Mouse (Mus musculus): ENCODE measurements at regions not wholly inside any gene's neighbourhood (a gene's known extent, or its start where the extent isn't known, plus 50 kb on each side); places are given as distances from the start of the nearest gene placed in this dataset.

DNA sequence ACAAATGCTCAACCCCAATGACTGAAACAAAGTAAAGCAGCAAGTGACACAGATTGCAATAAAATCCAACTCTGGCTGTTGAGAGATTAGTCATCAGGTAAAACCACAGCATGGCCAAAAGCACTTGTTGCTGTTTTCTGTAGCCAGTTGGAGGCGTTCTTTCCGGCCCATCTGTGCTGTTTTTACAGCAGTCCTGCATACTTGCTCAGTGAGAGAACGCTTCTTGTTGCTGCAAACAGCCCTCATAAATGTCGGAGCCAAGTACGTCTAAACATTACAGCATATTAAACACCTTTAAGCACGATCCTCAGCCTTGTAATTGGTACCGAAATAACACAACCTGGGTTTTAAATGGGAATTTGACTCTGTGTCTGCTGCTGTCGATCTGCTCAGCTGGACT, 65.6 kb upstream of the Hs3st3a1 start:
- DNase-seq, result no peak
- intact Hi-C loops (cut with DNase I), result no loop called here

DNA sequence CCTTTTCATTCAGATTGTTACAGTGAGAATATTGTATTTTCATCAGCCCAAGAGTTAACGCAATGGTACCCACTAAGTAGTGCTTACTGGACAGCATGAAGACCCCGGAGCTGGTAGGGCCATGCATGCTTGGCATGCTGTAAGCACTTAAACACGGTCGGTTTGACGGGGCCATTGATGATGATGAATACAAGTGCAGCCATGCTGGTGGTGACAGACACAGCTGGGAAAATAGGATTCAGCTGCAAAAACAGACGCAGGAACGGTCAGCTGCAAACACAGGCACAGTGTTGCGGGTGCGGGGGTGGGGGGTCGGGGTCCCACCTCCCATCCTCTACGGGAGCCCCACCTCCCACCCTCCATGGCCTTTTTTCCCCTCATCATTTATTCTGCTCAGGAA, 99.7 kb upstream of the Hs3st3a1 start:
- intact Hi-C loops (cut with DNase I), result no loop called here
- DNase-seq, result no peak

DNA sequence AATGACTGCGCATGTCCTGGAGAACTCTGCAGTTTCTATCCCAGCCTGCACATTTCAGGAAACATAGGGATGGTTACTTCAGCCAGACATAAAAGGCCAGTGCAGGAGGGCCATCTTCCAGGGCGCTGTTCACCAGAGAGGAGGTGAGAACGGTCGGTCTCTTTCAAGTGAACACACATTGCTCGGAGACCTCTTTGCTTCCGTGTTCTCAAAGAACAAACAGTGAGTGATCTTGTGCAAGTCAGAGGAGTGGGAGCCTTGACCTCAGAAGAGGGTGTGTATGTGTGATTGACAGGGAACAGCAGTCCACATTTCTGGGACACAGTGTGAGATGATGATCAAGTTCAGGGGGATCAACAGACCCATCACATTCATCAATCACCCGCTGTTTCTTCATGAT, 102.7 kb upstream of the Hs3st3a1 start:
- DNase-seq, result no peak
- intact Hi-C loops (cut with DNase I), result no loop called here

DNA sequence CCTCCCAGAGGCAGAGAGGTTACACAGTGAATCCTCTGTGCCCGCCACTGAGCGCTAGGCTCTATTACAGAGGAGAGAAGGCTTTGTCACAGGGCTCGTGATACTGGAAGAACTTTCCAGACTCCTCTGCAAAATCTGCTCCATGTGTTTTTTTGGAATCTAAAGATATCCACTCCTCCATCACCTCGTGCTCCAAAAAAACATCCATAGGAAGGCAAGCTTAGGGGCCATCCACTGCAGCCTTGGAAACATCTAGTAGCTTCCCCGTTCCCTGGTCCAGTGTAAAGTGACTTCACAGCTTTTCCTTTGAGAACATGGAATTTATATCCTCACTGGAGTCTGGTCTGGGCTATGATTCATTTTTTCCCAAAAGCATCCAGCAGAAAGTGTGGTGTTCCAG, 103.3 kb upstream of the Hs3st3a1 start:
- intact Hi-C loops (cut with DNase I), result no loop called here
- no peak for DNase-seq

DNA sequence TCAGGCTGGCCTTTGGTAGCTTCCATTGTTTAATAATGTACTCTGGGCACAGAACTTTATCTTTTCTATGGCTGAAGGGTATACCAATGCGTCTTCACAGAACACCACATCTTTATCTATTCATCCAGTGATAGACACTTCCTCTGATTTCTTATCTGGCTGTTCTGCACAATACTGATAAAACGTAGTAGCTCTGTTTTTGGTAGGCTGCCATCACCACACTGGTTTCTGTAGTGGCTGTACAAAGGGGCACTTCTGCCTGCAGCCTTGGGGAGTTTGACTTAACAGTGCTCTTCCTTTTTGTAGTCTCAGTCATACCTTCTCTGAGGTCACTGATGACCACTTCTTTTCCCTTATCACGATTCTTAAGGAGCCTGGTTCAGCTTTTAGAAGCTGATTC, 106.0 kb upstream of the Hs3st3a1 start:
- intact Hi-C loops (cut with DNase I), result no loop called here
- no peak for DNase-seq

DNA sequence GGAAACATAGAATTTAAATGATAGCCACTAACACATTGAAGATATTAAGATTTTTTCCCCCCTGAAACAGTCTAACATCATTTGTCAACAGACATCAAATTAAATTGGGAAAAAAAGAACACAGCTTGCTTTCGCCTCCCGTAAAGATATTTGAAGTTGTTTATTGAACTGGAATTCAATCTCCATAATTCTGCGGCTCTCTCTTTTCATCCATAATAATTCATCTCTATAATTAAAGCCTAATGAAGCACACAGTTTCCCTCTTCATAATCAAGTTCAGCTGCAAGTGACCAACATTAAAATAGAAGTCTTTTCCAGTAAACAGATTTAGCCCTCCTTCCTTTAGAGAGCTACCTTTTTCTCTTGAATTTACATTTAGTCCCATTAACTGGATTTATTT, 107.4 kb upstream of the Hs3st3a1 start:
- intact Hi-C loops (cut with DNase I), result no loop called here
- DNase-seq, result no peak

DNA sequence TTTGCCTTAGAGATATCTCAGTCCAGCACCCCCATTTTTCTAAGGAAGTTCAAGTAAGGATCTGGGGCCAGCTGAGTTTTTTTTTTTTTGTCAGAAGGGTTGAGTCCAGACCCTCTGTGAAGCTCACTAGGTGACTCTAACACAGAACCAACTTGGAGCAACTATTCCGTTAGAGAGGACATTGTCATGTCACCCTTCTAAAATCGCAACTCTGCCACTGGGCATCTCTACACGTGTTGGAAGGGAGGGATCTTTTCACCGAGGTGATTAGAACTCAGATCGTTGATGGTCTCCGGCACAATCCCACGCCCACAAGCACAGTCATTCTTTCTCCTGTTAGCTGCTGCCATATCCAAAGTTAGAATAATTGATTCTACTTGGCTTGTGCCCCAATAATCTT, 108.5 kb upstream of the Hs3st3a1 start:
- DNase-seq, result no peak
- intact Hi-C loops (cut with DNase I), result no loop called here

DNA sequence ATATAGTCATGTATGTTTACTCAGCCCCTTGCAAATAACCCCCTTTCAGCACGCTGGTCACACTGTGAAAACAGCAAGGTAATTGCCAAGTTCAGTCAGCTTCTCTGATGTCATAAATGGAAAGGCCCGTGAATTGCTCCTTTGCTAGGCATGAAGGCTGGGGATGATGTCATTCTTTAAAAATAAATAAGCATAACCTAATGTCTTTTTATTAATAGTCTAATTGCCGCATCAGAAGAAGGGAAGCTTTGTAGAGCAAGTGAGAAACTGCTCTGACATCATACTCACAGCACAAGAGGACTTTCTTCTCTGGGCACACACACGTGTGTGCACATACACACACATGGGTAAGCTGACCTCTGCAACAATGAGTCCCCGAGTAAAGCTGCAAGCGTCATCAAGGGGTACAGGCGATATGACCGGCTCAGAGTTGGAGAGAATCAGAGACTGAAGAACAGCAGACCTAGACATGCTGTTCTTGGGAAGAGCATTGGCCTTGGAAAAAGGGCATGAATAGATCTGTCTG, 113.2 kb upstream of the Hs3st3a1 start:
- DNase-seq, result no peak
- intact Hi-C loops (cut with DNase I), result no loop called here

DNA sequence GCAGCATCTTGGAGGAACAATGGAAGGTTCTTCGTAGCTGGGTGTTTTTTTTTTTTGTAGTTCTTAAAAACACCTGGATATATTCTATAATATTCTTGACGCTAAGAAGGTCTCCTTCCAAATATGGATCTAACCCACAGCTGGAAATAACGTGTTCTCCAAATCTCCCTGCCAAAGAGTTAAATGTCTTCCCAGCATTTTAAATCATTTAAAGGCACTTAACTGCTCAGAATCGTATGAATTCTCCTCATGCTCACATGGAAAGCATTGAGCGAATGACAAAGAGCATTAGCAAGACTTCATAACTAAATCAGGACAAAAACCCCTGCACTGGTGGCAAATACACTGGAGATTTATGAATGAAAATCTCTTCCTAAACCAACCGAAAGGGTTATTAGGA, 117.7 kb upstream of the Hs3st3a1 start:
- intact Hi-C loops (cut with DNase I), result no loop called here
- DNase-seq, result no peak

DNA sequence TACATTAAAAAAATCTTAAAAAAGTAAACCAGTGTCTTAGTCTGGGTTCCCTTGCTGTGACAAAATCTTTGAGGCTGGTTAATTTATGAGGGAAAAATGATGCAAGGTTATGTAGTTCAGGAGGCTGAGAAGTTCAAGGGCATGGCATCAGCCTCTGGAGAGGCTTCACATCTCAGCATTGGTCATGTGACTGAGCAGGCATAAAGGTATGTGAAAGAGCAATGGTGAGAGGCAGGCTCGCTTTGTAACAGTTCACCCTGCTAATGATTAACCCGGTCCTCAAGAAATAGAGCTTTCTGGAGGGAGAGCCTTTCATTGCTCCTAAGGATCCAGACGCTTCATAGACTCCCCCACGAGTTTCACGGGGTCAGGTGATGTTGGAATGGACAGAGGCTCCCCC, 120.1 kb upstream of the Hs3st3a1 start:
- intact Hi-C loops (cut with DNase I), result no loop called here
- DNase-seq, result no peak

DNA sequence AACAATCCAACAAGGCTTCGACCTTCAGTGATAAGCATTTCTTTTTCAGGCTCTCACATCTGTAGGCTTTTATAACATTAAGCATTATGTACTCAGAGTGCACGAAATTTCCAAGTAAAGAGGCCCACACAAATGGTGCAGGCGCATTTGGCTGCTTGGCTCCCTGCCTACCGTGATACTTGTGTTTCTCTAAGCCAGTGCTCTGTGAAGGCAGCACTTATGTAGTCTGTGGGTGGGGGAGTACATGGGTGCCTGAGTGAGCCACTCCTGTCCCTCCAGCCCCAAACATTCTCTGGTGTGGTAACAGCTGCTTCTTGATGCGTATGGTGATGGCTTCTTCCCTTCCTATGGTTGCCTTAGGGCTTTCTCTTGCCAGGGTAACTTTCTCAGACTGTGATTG, 121.9 kb upstream of the Hs3st3a1 start:
- no peak for DNase-seq
- intact Hi-C loops (cut with DNase I), result no loop called here

DNA sequence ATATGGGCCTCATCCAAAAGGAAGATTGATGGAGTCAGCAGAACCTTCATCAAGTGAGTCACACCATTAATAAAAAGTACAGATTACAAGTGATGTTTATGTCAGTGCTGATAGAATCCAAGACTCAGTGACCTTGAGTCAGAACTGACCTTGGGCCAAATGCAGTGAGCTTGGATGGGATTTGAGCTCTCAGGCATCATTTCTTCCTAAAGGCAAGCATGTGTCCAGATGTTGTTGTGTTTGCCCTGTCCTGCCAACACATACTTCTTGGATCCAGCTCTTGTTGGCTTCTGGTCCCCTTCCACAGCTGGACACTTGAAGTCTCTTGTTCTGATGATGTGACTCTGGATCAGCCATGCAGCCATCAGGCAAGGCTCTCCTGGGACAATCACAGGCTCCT, 125.3 kb upstream of the Hs3st3a1 start:
- DNase-seq, result peak; percentile 7 to 15
- intact Hi-C loops (cut with DNase I), result no loop called here

DNA sequence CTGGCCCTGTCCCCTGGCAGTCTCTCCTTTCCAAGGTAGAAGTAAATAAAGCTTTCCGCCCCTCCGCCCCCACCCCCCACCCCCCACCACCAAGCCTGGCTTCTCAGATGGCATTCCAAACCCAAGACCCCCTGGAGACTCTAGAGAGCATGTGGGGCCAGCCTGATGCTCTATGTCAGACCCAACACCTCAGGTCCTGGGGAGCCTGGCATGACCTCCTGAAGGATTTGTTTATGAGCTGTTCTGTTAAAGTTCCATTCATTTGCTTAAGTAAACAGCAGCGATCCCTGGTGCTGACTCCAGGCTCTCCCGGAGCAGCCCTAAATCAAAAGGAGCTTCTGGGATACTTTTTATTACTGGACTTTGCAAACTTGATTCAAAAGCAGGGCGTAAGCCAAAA, 137.3 kb upstream of the Hs3st3a1 start:
- intact Hi-C loops (cut with DNase I), result no loop called here
- no peak for DNase-seq

DNA sequence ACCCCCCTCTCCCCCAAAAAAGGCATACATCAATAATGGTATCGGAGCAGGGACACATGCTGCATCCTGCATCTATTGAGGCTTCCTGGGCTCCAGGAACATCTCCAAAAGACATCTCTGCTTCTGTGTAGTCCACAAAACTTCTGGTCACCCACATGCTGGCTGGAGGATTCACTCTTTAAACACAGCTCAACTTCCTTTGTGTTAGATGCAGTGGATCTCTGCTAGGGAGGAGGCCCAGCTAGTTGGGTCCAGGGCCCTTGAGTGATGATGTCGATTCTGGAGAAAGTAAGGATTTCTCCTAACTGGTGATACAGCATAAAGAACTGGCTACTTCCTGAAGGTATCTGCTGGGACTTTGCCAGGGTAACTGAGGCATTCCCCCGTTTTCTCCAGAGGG, 146.9 kb upstream of the Hs3st3a1 start:
- DNase-seq, result no peak
- intact Hi-C loops (cut with DNase I), result no loop called here

DNA sequence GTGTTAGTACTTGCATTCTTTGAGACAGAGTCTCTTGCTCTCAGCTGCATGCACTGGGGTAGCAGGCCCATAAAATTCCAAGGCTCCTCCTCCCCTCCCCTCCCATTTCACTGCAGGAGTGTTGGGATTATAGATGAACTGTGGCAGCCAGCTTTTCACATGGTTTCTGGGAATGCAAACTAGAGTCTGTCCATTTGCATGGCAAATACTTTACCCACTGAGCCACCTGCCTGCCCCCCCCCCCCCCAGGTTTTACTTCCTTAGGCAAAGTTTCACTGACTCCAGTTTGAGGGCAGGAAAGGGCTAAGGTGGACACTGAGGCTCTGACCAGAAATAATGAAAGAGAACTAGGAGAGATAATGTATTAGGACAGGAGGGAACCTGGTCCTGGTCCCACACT, 147.6 kb upstream of the Hs3st3a1 start:
- no peak for DNase-seq
- intact Hi-C loops (cut with DNase I), result no loop called here

DNA sequence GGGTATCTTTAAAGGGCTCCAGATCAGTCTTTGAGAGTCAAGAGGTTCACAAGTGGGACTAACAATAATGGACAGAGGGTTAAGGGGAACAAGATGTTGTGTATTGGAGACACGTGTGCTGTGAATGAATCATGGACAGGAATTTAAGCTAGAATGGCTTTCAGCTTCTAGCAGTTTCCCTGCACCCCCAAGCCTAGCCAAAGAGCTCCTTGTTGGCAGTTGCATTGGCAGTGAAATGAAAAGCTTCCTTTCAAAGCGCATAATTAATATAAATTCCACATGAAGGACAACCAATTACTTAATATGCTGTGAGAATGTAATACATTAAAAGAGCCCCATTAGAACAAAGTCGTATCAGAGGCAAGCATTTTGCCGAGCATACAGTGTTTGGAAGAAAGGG, 153.4 kb upstream of the Hs3st3a1 start:
- intact Hi-C loops (cut with DNase I), result no loop called here
- DNase-seq, result no peak

DNA sequence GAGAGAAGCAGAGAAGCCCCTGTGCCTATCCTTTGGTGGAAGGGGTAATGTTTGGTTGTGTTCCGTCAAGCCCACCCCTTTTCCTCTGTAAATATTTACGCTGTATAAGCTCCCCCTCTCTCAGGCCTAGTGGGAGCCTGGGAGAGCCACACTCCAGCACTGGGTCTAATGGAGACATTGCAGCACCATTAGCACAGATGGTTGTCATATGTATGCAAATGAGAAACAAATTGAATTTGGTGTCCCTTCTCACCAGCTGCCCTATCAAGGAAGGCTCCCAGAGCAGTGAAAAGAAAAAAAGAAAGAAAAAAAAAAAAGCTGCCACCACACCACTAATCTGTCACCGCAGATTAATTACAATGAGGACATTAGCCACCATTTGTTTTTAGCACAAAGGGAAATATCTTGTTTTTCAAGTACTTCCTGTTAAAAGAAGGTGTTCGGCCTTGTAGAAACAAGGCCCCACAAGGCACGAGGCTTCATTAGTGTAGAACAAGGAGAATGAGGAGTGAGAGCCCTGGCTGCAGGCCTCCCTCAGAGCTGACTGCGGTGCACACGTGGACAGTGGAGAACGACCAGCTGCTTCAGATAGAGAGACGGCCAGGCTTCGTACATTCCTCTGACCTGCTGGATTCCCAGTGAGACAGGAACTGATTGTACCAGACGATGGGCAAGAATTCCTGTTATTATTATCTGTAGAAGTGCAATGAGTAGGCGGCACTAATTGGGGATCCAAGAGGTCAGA, 156.7 kb upstream of the Hs3st3a1 start:
- intact Hi-C loops (cut with DNase I), result no loop called here
- DNase-seq, result no peak

DNA sequence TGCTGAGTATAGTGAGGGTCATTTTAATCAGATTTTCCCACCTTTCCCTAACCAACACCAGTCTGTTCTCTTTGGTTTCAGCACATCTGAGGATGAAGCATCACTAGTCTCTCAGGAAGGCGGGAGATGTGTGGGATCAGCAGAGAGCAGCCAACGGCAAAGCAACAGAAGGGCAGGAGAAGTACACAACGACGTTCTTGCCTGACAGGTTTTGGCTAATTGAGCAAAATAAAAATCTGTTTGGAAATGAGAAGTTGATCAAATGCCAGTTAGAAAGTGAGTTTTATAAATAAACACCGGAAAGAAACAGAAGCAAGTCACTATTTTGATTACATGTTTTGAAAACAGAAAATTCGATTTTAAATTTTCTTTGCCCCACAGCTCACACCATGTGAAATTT, 161.4 kb upstream of the Hs3st3a1 start:
- intact Hi-C loops (cut with DNase I), result no loop called here
- DNase-seq, result no peak

DNA sequence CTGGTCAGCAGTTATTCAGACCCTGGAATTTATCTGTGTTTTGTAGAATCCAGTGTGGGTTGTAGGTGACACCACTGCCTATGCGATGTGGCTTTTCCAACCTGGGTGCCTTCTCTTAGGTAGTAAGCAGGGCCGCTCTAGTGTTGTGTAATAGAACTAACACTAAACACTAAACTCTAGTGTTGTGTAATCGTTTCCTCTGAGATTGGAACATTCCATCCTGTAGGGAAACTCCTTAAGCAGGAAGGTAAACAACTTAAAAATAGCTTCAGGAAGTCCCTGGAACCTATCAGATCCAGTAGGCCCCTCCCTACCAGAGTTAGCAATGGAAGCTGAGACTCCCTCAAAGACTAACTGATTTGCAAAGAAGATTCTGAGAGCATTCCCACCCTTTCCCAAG, 161.9 kb upstream of the Hs3st3a1 start:
- DNase-seq, result no peak
- intact Hi-C loops (cut with DNase I), result no loop called here

DNA sequence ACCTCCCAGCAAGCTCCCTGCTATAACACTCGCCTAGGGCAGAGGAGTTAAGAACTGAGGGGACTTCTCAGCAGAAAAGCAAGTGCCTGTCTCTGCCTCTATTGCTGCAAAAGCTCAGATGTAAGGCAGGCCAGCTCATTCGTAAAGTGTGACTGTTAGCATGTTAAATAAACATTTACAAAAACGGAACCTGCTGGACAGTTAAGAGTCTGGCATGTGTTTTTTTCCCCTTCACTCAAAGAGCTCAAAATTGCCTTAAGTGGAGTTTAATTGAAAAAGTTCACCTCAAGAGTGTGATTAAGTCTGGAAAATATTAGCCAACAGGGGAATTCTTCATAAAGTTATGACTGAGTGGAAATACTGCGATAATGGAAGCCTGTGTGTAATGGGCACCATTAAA, 167.0 kb upstream of the Hs3st3a1 start:
- DNase-seq, result no peak
- intact Hi-C loops (cut with DNase I), result no loop called here

DNA sequence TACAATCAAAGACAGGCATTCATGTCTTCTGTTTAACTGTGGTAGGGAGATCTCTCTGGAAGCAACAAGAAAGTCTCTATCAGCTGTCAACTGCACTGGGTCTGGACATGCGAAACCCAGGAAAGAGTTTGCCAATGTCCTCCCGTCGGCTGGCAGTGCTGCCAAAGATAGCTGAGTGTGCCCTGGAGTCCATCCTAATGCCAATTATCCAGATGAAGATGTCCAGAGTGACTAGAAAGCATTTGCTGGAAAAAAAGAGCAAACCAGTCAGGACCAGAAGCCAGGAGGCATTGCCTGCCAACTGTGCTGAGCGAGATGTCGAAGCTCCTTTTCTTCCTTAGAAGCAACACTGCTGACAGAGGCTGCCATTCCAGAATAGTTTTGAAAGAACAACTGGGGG, 167.6 kb upstream of the Hs3st3a1 start:
- peak in 1 of 2 experiments; percentile 2 for DNase-seq
- intact Hi-C loops (cut with DNase I), result no loop called here

DNA sequence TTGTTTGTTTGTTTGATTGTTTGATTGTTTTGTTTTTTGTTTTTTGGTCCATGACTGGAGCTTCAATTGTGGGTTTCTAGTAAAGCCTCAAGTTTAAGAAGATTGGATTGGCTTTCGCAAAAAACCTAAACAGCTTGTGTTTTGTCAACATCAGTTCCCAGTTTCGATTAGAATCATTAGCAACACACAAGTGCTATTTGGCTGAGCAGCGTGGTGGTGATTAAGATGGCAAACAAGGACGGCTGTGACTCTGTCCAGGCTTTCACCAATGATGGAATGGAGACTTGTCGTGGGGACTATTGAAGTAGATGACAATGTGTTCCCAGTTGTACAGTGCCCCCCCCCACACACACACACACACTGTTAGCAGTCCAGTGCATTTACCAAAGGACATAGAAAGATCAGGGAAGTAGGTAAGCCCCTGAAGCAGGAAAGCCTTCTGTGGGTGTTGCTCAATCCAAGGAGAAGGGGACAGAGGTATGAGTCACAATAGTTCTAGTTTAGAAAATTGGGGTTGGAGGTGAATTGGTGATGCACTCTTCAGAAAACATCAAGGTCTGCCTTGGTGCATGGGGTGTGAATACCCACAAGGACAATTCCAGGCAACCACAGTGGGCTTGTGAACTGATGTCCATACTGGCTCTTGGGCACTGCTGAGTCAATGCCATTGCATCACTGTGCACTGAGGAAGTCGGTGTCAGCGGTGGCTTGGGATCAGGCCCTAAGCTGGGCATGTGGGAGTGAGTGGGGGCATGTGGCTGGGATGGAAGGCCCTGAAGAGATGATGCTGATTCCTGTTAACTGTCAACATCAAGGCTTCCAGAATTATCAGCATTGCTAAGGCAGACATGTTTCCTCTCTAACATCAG, 174.5 kb upstream of the Cox10 start:
- intact Hi-C loops (cut with DNase I), result no loop called here
- no peak for DNase-seq
